ENCODE assay signal across 8 mouse cellular contexts in genomic region chr3:89411490-89412393, GRCm38 (mm10). TPM values are rescaled to one million over a fixed set of nuclear protein-coding genes. Genes with fewer than 3 reads are reported as not detected.
DNase-seq lines count a peak whose midpoint lies in the region; ATAC-seq lines count a peak whose summit lies in the region.

Gene Flad1, minus strand, starts transcription at chr3:89411870.

- H3K27ac ChIP-seq in intestine, embryonic 14.5 days (ENCODE audit: low read depth) = no peak within 1 kb of the TSS

- peak; percentile 100 for ATAC-seq in intestine, embryonic 14.5 days (replicated peaks; ENCODE audit: low FRiP score, low TSS enrichment, low read depth)

- intact Hi-C loops in left cerebral cortex, postnatal 14 days (cut with DNase I) = no loop called here

- H3K36me3 ChIP-seq in intestine, embryonic 14.5 days (ENCODE audit: control insufficient read depth, insufficient read depth, low read length) = peaks cover 32% of the 10 kb centered on the region

- peaks cover 6% of the 10 kb centered on the region for H3K4me1 ChIP-seq in intestine, embryonic 14.5 days (replicated peaks; ENCODE audit: control insufficient read depth, insufficient read depth, low read length)

- H3K4me2 ChIP-seq in intestine, embryonic 14.5 days (ENCODE audit: low read length) = peak within 1 kb of the TSS; percentile 88

- peak within 1 kb of the TSS; percentile 73 for H3K4me3 ChIP-seq in intestine, embryonic 14.5 days (ENCODE audit: low read depth, low read length)

- WGBS in intestine, embryonic 14.5 days = 5% methylated on average over 28 of the region's 28 CpGs

- H3K27me3 ChIP-seq in intestine, embryonic 14.5 days (replicated peaks; ENCODE audit: control insufficient read depth, insufficient read depth, low read length) = no peaks in the 10 kb centered on the region

- DNase-seq in adrenal gland, adult 18-20 months (ENCODE audit: low spot score in 2 of 2) = peak; percentile 93 to 96
- DNase-seq in embryo, embryonic 11 days = peak; percentile 96
- DNase-seq in gastrocnemius, postnatal 25 days = peak; percentile 98
- peak; percentile 100 for DNase-seq in intestine, embryonic 14.5 days (ENCODE audit: low spot score)
- DNase-seq in left cerebral cortex, postnatal 14 days (ENCODE audit: low spot score in 2 of 2) = peak; percentile 100
- DNase-seq in mesoderm, embryonic 11.5 days (ENCODE audit: low read depth, low spot score) = peak; percentile 100
- peak; percentile 98 to 99 for DNase-seq in right cerebral cortex, postnatal 36 days (ENCODE audit: low spot score in 2 of 2)
- peak; percentile 100 for DNase-seq in yolk sac, embryonic 10.5 days (ENCODE audit: low spot score)

- peak within 1 kb of the TSS; percentile 56 for H3K9ac ChIP-seq in intestine, embryonic 14.5 days (ENCODE audit: low read length)

- no peaks in the 10 kb centered on the region for H3K9me3 ChIP-seq in intestine, embryonic 14.5 days (ENCODE audit: control insufficient read depth, low read length)

RNA-seq across cellular contexts. Expression of gene Flad1, which starts in this region (rescaled TPM):
- total RNA-seq in adrenal gland, adult 18-20 months (2021) = 10 to 100 TPM; 28.6 to 37.6 TPM
- total RNA-seq in gastrocnemius, postnatal 25 days (2021) = 10 to 100 TPM; 43.3 to 44.5 TPM
- polyA plus RNA-seq in intestine, embryonic 14.5 days (2014; fragmentation: Nextera tagmentation; extraction: Ambion mirVana) = 28.3 and 28.7 TPM in 2 replicates
- 10 to 100 TPM; 30.6 to 31.4 TPM for total RNA-seq in left cerebral cortex, postnatal 14 days (2021)
